Mouse (Mus musculus) G1E (cell line): ENCODE measurements around the gene Six4.

ENCODE experiments used
- CTCF ChIP-seq: IDR thresholded peaks from 2 replicates; pipeline ENCODE4 v1.5.1; 2012; ENCODE audit warnings: low read depth, low read length, inconsistent platforms, mixed read lengths
- GATA1 ChIP-seq: IDR thresholded peaks from 2 replicates; pipeline ENCODE4 v1.6.1; 2012; ENCODE audit warnings: borderline replicate concordance, low read length, inconsistent platforms, mixed read lengths
- GATA2 ChIP-seq: IDR thresholded peaks from 2 replicates; pipeline ENCODE4 v1.6.1; 2012; ENCODE audit warnings: low read depth, low read length, inconsistent platforms, borderline replicate concordance
- POLR2AphosphoS5 ChIP-seq: IDR thresholded peaks from 2 replicates; pipeline ENCODE4 v1.6.1; 2012; ENCODE audit warnings: low read depth, low read length, inconsistent platforms; ENCODE audit not compliant: insufficient replicate concordance
- TAL1 ChIP-seq: conservative IDR thresholded peaks from 2 replicates; pipeline ENCODE4 v1.6.1; 2012; ENCODE audit warnings: low read depth, low read length, inconsistent platforms, mixed read lengths

- TF ChIP-seq CTCF: no peak
- TF ChIP-seq POLR2AphosphoS5: no peak
- no peak for TF ChIP-seq GATA1
- no peak for TF ChIP-seq TAL1
- no peak for TF ChIP-seq GATA2
Measured at GRCm38 (mm10) chr12:73052036-73052650, 61.1 kb downstream of the Six4 start.
